Mouse (Mus musculus) forebrain, embryonic 11.5 days (tissue): ENCODE measurements around the gene Tssk1. TPM values are rescaled to one million over a fixed set of nuclear protein-coding genes. Genes with fewer than 3 reads are reported as not detected.

Source experiments
- ATAC-seq: fragments of 200-750 bp; cut with Nextera tagmentation; replicated peaks from 2 replicates; pipeline ENCODE4 v1.8.0; 2017; ENCODE audit warnings: moderate TSS enrichment; ENCODE audit not compliant: low FRiP score
- DNase-seq: peaks from one replicate; pipeline ENCODE4 v3.0.0-alpha.2; 2017; ENCODE audit warnings: low spot score
- H3K27ac ChIP-seq: fragments of 300-500 bp; sonication (generic); 2 replicates; pipeline ENCODE4 v1.5.1; 2014; ENCODE audit warnings: low read depth, low read length
- H3K27me3 ChIP-seq: fragments of 300-500 bp; sonication (generic); 2 replicates; pipeline ENCODE4 v1.6.1; 2014; ENCODE audit warnings: mild to moderate bottlenecking, low read length, mixed read lengths; ENCODE audit not compliant: control insufficient read depth, insufficient read depth
- H3K36me3 ChIP-seq: fragments of 300-500 bp; sonication (generic); 2 replicates; pipeline ENCODE4 v1.6.1; 2014; ENCODE audit warnings: mild to moderate bottlenecking, low read length, moderate library complexity, mixed read lengths; ENCODE audit not compliant: control insufficient read depth, insufficient read depth
- H3K4me1 ChIP-seq: fragments of 300-500 bp; sonication (generic); replicated peaks from 2 replicates; pipeline ENCODE4 v1.6.1; 2014; ENCODE audit warnings: low read length, mixed read lengths; ENCODE audit not compliant: control insufficient read depth, insufficient read depth
- H3K4me2 ChIP-seq: fragments of 300-500 bp; sonication (generic); 2 replicates; pipeline ENCODE4 v1.6.1; 2014; ENCODE audit warnings: low read depth, mild to moderate bottlenecking, low read length, moderate library complexity, mixed read lengths; ENCODE audit not compliant: severe bottlenecking
- H3K4me3 ChIP-seq: fragments of 300-500 bp; sonication (generic); 2 replicates; pipeline ENCODE4 v1.5.1; 2014; ENCODE audit warnings: low read depth, low read length
- H3K9ac ChIP-seq: fragments of 300-500 bp; sonication (generic); 2 replicates; pipeline ENCODE4 v1.6.1; 2014; ENCODE audit warnings: low read length
- H3K9me3 ChIP-seq: fragments of 300-500 bp; sonication (generic); 2 replicates; pipeline ENCODE4 v1.6.1; 2016; ENCODE audit warnings: low read length, mixed read lengths; ENCODE audit not compliant: control insufficient read depth
- WGBS: fragments of 180-500 bp; shearing (Covaris S2); extraction: QIAGEN DNeasy Blood & Tissue Kit; methylation state at CpG from one replicate; pipeline ENCODE4 v1.1.7; 2014; 5-methylcytosine and 5-hydroxymethylcytosine counted together
- polyA plus RNA-seq: library from polyadenylated mRNA; unstranded; fragments of >200 nt; fragmentation: Nextera tagmentation; extraction: Ambion mirVana; gene quantifications from 2 replicates; pipeline ENCODE4 v1.2.1, GENCODE M21; 2014

The Tssk1 gene
- polyA plus RNA-seq, 1 experiment from 2014 or later, result not detected

DNA sequence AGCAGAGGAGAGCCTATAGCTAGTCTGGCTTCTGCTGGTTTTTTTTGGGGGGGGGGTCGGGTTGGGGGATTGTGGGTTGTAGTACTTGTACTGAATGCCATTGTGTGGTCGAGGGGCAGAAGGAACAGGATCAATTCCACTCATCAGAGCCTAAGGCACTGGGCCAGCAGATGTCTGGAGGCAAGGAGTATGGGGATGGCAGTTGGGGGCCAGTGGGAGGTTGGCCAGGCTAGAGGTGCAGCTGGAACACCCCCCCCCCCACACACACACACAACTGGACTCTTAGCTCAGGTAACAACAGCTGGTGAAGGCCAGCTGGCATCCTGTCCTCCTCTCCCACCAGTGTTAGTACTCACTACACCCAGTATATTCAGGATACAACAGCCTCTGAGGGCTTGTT is 35.2 kb downstream of the Tssk1 start:
- no peak overlapping the region for H3K9ac ChIP-seq
- no peaks in the 10 kb centered on the region for H3K9me3 ChIP-seq
- no peak overlapping the region for H3K4me2 ChIP-seq
- H3K27ac ChIP-seq, result peak overlapping the region; percentile 74; the same call in 1 of the 2 replicates
- no peaks in the 10 kb centered on the region for H3K36me3 ChIP-seq
- ATAC-seq (peak; percentile 13; the same call in 1 of the 2 replicates), DNase-seq (no peak)
- no peaks in the 10 kb centered on the region for H3K27me3 ChIP-seq
- peaks cover 9% of the 10 kb centered on the region for H3K4me1 ChIP-seq
- WGBS, result 7% methylated on average over 2 of the region's 2 CpGs
- no peak overlapping the region for H3K4me3 ChIP-seq

DNA sequence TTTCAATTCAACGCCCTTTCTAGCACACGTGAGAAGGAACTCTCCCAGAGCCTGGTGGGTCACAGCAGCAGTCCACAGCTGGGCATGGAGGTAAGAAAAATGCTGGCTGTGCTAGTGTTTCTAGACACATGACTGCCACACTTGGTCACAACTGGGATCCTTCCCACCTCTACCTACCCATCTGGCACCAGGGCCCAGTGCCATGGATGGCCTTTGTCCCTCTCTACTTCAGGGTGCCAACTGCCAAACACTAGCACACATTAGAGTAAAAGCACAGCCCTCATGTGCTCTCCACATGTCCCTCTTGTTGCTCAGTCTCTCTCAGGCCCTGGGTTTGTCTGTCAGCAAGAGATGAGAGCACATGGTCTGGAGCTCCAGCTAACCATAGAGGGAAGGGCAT is 35.6 kb downstream of the Tssk1 start:
- ATAC-seq, result no peak
- no peak for DNase-seq
- H3K9ac ChIP-seq, result no peak overlapping the region
- H3K4me3 ChIP-seq, result no peak overlapping the region
- peaks cover 9% of the 10 kb centered on the region for H3K4me1 ChIP-seq
- 44% methylated on average over 2 of the region's 2 CpGs for WGBS
- H3K4me2 ChIP-seq, result no peak overlapping the region
- H3K36me3 ChIP-seq, result no peaks in the 10 kb centered on the region
- no peaks in the 10 kb centered on the region for H3K9me3 ChIP-seq
- no peaks in the 10 kb centered on the region; the same call in 1 of the 2 replicates for H3K27me3 ChIP-seq
- no peak overlapping the region for H3K27ac ChIP-seq

DNA sequence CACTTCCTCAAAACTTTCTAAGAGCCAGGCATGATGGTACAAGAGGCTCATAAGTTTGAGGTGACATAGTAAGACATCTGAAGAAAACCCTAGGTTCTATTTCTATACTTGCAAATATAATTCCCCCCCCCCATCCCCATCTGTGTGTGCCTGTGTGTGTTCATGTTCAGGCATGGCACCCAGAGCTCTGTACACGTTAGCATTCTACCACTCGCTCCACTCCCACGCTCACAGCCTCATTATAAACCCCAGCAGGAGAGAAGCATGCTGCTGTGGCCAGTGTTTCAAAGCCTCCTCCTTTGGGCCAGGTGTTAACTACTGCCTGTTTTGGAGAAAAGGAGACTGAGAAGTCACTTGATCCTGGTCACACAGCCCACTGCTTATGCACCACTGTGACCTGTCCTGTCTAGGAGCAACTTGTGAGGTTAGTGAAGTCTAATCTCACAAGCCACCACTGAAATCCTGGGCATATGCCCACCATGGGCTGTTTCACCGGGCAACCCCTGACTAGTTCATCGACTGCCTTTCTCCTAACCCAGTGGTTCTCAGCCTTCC is 38.0 kb downstream of the Tssk1 start:
- DNase-seq (no peak), ATAC-seq (no peak)
- H3K9me3 ChIP-seq, result no peaks in the 10 kb centered on the region
- H3K36me3 ChIP-seq, result no peaks in the 10 kb centered on the region
- H3K27ac ChIP-seq, result no peak overlapping the region
- no peak overlapping the region for H3K4me3 ChIP-seq
- no peak overlapping the region for H3K4me2 ChIP-seq
- no peak overlapping the region for H3K9ac ChIP-seq
- H3K27me3 ChIP-seq, result no peaks in the 10 kb centered on the region; the same call in 1 of the 2 replicates
- peaks cover 6% of the 10 kb centered on the region for H3K4me1 ChIP-seq
- WGBS, result 66% methylated on average over 5 of the region's 5 CpGs

DNA sequence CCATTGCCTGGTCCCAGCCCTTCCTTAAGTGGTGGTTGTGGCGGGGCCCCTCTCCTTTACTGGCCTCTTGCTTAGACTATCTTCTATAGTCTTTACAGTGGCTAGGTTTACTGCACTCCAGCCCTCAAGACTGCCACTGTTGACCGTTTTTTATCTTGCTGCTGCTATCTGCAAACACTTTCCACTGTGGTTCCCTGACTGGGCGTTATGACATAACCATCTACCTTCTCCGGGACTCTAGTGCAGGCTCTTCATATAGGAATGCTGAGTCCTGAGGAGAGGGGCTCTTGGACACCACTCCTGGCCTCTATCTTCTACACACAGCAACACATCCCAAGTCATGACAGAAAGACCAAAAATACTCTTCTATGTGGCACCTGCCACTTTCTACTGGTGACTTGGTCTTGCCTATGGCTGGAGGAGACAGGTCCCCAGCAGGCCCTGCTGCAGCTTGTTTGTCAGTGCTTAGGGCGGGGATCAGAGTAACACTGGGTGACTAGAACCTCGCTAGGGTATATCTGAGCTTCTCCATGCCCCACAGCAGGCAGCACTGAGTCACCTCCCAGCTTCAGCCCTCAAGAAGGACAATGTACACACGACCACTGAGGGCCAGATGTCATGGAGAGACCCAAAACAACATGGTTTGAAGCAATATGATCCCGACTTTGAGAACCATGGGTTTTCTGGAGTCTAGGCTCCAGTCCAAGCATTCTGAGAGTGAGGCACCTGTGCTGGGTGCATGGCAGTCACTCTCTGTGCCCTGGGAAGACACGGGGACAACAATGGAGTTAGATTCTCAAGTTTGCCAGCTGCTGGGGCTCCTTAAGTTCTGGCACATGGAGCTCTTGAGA is 39.8 kb downstream of the Tssk1 start:
- 75% methylated on average over 9 of the region's 9 CpGs for WGBS
- Histone ChIP-seq H3K4me3 (no peak overlapping the region), H3K36me3 (no peaks in the 10 kb centered on the region), H3K27me3 (no peaks in the 10 kb centered on the region; the same call in 1 of the 2 replicates), H3K4me2 (no peak overlapping the region), H3K9me3 (no peaks in the 10 kb centered on the region), H3K27ac (no peak overlapping the region), H3K9ac (no peak overlapping the region), H3K4me1 (peaks cover 3% of the 10 kb centered on the region; the same call in 1 of the 2 replicates)
- DNase-seq, result no peak
- ATAC-seq, result no peak

DNA sequence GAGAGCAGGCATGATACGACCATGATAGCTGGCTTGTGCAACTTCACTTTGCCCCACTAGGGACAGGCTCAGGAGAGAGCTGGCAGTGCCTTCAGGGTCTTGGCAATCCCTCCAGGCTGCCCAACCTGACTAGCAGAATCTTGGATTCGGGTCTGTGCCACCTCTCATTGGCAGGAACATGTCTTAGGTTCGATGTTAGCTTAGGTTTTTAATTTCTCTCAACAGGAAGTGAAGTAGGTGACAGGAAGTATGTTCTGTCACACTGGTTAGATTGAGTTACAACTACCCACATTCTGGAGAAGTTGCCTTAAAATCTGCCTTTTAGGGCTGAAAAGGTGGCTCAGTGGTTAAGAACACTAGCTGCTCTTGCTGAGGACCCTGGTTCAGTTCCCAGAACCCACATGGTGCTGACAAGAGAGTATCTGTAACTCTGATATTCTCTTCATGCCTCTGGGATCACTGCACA is 40.5 kb downstream of the Tssk1 start:
- H3K4me3 ChIP-seq, result no peak overlapping the region
- no peaks in the 10 kb centered on the region for H3K4me1 ChIP-seq
- no peak overlapping the region for H3K27ac ChIP-seq
- H3K36me3 ChIP-seq, result no peaks in the 10 kb centered on the region
- H3K4me2 ChIP-seq, result no peak overlapping the region
- ATAC-seq, result no peak
- H3K9me3 ChIP-seq, result no peaks in the 10 kb centered on the region
- no peak overlapping the region for H3K9ac ChIP-seq
- DNase-seq, result no peak
- no peaks in the 10 kb centered on the region; the same call in 1 of the 2 replicates for H3K27me3 ChIP-seq
- 72% methylated on average over 3 of the region's 3 CpGs for WGBS

DNA sequence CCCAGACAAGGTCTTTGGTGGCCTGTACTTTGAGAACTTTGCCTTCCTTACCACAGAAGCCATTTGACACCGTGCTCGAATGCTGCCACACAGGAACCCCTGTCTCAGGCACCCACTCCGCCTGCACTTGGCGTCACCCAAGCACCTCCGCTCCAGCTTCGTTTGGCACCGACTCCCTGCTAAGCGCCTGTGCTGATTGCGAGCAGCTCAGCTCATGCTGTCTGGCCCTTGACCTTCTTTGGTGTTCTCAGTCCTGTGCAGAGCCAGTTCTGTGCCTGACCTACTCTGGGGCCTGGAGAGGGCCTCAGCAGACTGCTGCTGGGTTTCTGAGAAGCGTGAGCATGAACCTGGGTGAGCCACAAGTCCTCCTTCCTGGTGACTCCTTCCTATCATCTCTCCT is 42.8 kb downstream of the Tssk1 start:
- H3K36me3 ChIP-seq, result no peaks in the 10 kb centered on the region
- WGBS, result 87% methylated on average over 10 of the region's 10 CpGs
- no peak for ATAC-seq
- H3K4me3 ChIP-seq, result no peak overlapping the region
- H3K4me2 ChIP-seq, result no peak overlapping the region
- no peaks in the 10 kb centered on the region; the same call in 1 of the 2 replicates for H3K27me3 ChIP-seq
- H3K9ac ChIP-seq, result no peak overlapping the region
- no peaks in the 10 kb centered on the region for H3K4me1 ChIP-seq
- no peak for DNase-seq
- no peak overlapping the region for H3K27ac ChIP-seq
- H3K9me3 ChIP-seq, result no peaks in the 10 kb centered on the region

DNA sequence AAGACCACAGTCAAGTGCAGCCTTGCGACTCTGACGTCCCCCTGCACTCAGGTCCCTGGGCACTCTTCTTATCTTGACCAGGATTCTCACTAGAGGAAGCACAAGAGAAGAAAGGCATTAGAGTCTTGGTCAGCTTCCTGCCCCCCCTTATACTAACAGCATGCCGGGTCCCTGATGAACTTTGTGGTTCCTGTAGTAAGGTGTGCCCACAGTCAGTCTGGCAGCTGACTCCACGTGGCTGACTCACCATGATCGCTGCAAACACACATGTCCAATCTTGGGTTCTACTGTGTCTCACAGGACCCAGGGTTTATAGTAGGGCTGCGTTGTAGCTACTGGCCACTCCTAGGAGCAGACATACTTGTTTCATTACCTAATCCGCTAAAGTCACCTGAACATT is 44.2 kb downstream of the Tssk1 start:
- no peaks in the 10 kb centered on the region; the same call in 1 of the 2 replicates for H3K27me3 ChIP-seq
- no peaks in the 10 kb centered on the region for H3K9me3 ChIP-seq
- no peak overlapping the region for H3K4me3 ChIP-seq
- no peak overlapping the region for H3K4me2 ChIP-seq
- H3K36me3 ChIP-seq, result no peaks in the 10 kb centered on the region
- H3K4me1 ChIP-seq, result no peaks in the 10 kb centered on the region
- no peak overlapping the region for H3K27ac ChIP-seq
- ATAC-seq (no peak), DNase-seq (no peak)
- no peak overlapping the region for H3K9ac ChIP-seq
- WGBS, result 88% methylated on average over 7 of the region's 7 CpGs

DNA sequence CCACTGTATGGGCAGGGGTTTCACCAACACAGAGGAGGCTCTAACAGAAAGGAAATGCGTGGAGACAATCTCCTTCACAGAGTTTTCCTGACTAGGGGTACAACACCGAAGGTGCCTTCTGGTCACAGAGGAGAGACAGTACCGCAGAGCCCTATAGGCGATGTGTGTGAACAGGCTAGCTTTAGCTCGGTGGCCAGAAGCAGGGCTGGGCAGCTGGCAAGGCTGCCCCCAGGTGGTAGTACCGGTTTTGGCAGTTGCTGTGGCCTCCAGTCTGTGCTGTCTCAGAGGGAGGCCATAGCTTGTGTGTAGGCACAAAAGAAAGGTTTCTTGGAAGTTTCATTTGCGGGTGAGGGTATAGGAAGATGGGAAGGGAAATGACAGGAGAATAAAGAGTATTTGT is 44.8 kb downstream of the Tssk1 start:
- H3K36me3 ChIP-seq, result no peaks in the 10 kb centered on the region
- no peak overlapping the region for H3K4me3 ChIP-seq
- no peak overlapping the region for H3K27ac ChIP-seq
- 10% methylated on average over 7 of the region's 7 CpGs for WGBS
- H3K4me2 ChIP-seq, result no peak overlapping the region
- H3K9me3 ChIP-seq, result no peaks in the 10 kb centered on the region
- peak; percentile 67; the same call in 1 of the 2 replicates for ATAC-seq
- no peaks in the 10 kb centered on the region for H3K4me1 ChIP-seq
- peak; percentile 88 for DNase-seq
- H3K9ac ChIP-seq, result no peak overlapping the region
- no peaks in the 10 kb centered on the region; the same call in 1 of the 2 replicates for H3K27me3 ChIP-seq
